Mouse (Mus musculus) hindbrain, embryonic 11.5 days (tissue): Measurements from ENCODE around the gene Cavin1. TPM values are rescaled to one million over a fixed set of nuclear protein-coding genes. Genes with fewer than 3 reads are reported as not detected.

Experiments used
- ATAC-seq: fragments of 200-750 bp; cut with Nextera tagmentation; 2 replicates; pipeline ENCODE4 v1.8.0; 2017; ENCODE audit warnings: mild to moderate bottlenecking, moderate TSS enrichment, moderate library complexity; ENCODE audit not compliant: low FRiP score
- DNase-seq: peaks from one replicate; pipeline ENCODE4 v3.0.0-alpha.2; 2015; ENCODE audit warnings: low spot score
- H3K27ac ChIP-seq: fragments of 300-500 bp; sonication (generic); 2 replicates; pipeline ENCODE4 v1.5.1; 2014; ENCODE audit warnings: mild to moderate bottlenecking, low read depth, low read length
- H3K27me3 ChIP-seq: fragments of 300-500 bp; sonication (generic); 2 replicates; pipeline ENCODE4 v1.6.1; 2014; ENCODE audit warnings: mild to moderate bottlenecking, low read length, moderate library complexity, mixed read lengths; ENCODE audit not compliant: control insufficient read depth, insufficient read depth
- H3K36me3 ChIP-seq: fragments of 300-500 bp; sonication (generic); 2 replicates; pipeline ENCODE4 v1.6.1; 2014; ENCODE audit warnings: mild to moderate bottlenecking, low read length, moderate library complexity, mixed read lengths; ENCODE audit not compliant: control insufficient read depth, insufficient read depth
- H3K4me1 ChIP-seq: fragments of 300-500 bp; sonication (generic); replicated peaks from 2 replicates; pipeline ENCODE4 v1.6.1; 2014; ENCODE audit warnings: low read length, mixed read lengths; ENCODE audit not compliant: control insufficient read depth, insufficient read depth
- H3K4me2 ChIP-seq: fragments of 300-500 bp; sonication (generic); replicated peaks from 2 replicates; pipeline ENCODE4 v1.6.1; 2014; ENCODE audit warnings: mild to moderate bottlenecking, low read depth, low read length
- H3K4me3 ChIP-seq: fragments of 300-500 bp; sonication (generic); 2 replicates; pipeline ENCODE4 v1.5.1; 2014; ENCODE audit warnings: low read depth, low read length
- H3K9ac ChIP-seq: fragments of 300-500 bp; sonication (generic); 2 replicates; pipeline ENCODE4 v1.6.1; 2014; ENCODE audit warnings: low read depth, low read length
- H3K9me3 ChIP-seq: fragments of 300-500 bp; sonication (generic); 2 replicates; pipeline ENCODE4 v1.6.1; 2016; ENCODE audit warnings: low read length; ENCODE audit not compliant: control insufficient read depth
- WGBS: fragments of 180-500 bp; shearing (Covaris S2); extraction: QIAGEN DNeasy Blood & Tissue Kit; methylation state at CpG from one replicate; pipeline ENCODE4 v1.1.7; 2014; 5-methylcytosine and 5-hydroxymethylcytosine counted together
- polyA plus RNA-seq: library from polyadenylated mRNA; unstranded; fragments of >200 nt; fragmentation: Nextera tagmentation; extraction: Ambion mirVana; gene quantifications from 2 replicates; pipeline ENCODE4 v1.2.1, GENCODE M21; 2014

Gene Cavin1
- polyA plus RNA-seq, 1 experiment from 2014 or later = 11.9 TPM

DNA sequence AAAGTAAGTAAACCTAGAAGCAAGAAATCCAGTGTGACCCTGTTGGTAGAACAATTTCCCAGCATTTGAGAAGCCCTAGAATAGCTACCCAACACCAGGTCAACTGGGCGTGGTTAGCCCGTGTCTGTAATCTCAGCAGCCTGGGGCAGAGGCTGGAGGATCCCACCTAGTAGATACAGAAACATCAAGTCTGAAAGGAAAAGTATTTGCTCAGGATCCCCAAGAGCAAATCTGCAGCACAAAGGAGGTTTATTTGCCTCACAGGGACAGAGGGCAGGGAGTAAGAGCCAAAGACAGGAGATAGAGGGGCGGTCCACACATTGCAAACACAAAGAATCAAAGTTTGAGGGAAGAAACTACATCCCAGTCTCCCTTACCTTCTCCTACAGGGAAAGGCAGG is 28.6 kb upstream of the Cavin1 start:
- Histone ChIP-seq H3K9ac (no peak overlapping the region), H3K4me1 (no peaks in the 10 kb centered on the region), H3K36me3 (no peaks in the 10 kb centered on the region), H3K9me3 (no peaks in the 10 kb centered on the region), H3K27me3 (no peaks in the 10 kb centered on the region), H3K27ac (no peak overlapping the region), H3K4me2 (no peak overlapping the region), H3K4me3 (no peak overlapping the region)
- DNase-seq (no peak), ATAC-seq (no peak)
- WGBS = 62% methylated on average over 3 of the region's 3 CpGs

DNA sequence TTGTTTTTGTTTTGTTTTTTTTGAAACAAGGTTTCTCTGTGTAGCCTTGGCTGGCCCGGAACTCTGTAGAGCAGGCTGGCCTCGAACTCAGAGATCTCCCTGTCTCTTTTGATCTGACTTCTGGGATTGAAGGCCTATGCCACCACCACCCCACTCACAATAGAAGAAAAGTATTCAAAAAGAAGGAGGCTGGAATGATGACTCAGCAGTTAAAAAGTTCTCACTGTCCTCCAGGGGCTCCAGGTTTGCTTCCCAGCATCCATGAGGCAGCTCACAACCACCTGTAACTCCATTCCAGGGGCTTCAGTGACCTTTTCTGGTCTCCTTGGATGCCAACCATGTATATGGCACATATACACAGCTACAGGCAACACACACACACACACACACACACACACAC is 28.1 kb upstream of the Cavin1 start:
- no peaks in the 10 kb centered on the region for H3K27me3 ChIP-seq
- H3K27ac ChIP-seq = no peak overlapping the region
- H3K9me3 ChIP-seq = no peaks in the 10 kb centered on the region
- DNase-seq (no peak), ATAC-seq (no peak)
- no peak overlapping the region for H3K9ac ChIP-seq
- no peaks in the 10 kb centered on the region for H3K36me3 ChIP-seq
- H3K4me2 ChIP-seq = no peak overlapping the region
- H3K4me1 ChIP-seq = no peaks in the 10 kb centered on the region
- WGBS = 85% methylated on average over 2 of the region's 2 CpGs
- no peak overlapping the region for H3K4me3 ChIP-seq

DNA sequence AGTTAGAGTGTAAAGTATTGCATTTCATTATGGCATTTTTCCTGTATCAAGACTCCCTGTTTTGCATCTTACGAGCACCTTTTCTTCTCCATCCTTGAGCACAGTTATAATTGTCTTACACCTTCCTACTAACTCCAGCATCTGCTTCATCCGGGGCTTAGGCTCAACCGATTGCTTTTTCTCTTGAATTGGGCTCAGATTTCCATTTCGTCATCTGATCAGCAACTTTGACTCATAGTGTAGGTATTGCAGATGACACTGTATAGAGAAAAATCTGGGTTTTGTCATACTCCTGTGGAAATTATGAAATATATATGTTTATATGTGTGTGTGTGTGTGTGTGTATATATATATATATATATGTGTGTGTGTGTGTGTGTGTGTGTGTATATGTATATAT is 25.8 kb upstream of the Cavin1 start:
- H3K36me3 ChIP-seq = no peaks in the 10 kb centered on the region
- no peak overlapping the region for H3K9ac ChIP-seq
- H3K4me1 ChIP-seq = no peaks in the 10 kb centered on the region
- WGBS = 89% methylated on average over 4 of the region's 4 CpGs
- DNase-seq (no peak), ATAC-seq (no peak)
- H3K9me3 ChIP-seq = no peaks in the 10 kb centered on the region
- no peak overlapping the region for H3K4me3 ChIP-seq
- H3K27ac ChIP-seq = no peak overlapping the region
- no peak overlapping the region for H3K4me2 ChIP-seq
- no peaks in the 10 kb centered on the region for H3K27me3 ChIP-seq

DNA sequence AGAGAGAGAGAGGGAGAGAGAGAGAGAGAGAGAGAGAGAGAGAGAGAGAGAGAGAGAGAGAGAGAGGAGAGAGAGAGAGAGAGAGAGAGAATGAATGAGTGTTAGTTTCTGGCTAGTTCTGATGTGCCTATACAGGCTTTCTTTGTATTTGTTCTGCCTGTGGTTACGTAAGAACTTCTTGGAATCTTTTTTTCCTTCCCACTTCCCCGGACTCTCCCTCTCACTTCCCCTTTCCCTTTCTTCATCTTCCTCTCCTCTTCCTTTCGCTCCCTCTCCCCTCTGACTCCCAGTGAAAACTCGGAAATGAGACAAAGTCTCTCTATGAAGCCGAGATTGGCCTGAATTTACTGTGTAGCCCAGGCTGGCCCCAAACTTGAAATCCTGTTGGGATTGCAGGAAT is 24.0 kb upstream of the Cavin1 start:
- Histone ChIP-seq H3K9ac (no peak overlapping the region), H3K36me3 (no peaks in the 10 kb centered on the region), H3K9me3 (no peaks in the 10 kb centered on the region), H3K4me2 (no peak overlapping the region), H3K4me3 (no peak overlapping the region), H3K27me3 (no peaks in the 10 kb centered on the region), H3K4me1 (no peaks in the 10 kb centered on the region), H3K27ac (no peak overlapping the region)
- no peak for ATAC-seq
- WGBS = 87% methylated on average over 5 of the region's 5 CpGs
- DNase-seq = no peak

DNA sequence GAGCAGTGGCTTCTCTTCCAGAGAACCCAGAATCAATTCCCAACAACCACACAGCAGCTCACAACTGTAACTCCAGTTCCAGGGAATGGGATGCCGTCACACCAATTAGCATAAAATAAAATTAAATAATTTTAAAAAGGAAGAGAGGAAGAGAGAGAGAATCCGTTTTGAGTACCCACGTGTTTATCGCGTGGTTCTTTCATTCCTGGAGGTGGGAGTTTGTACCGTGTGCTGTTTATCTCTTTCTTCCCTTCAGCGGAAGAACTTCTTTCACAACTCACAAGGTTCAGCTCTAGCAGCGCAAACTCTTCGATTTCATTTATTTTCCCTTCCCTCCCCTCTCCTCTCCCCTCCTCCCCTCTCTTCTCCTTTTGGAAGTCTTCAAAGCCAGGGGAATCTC is 23.5 kb upstream of the Cavin1 start:
- H3K27ac ChIP-seq = no peak overlapping the region
- WGBS = 60% methylated on average over 9 of the region's 9 CpGs
- no peak overlapping the region for H3K9ac ChIP-seq
- no peak overlapping the region for H3K4me3 ChIP-seq
- H3K4me2 ChIP-seq = no peak overlapping the region
- no peak for ATAC-seq
- no peaks in the 10 kb centered on the region for H3K9me3 ChIP-seq
- no peaks in the 10 kb centered on the region for H3K4me1 ChIP-seq
- no peak for DNase-seq
- H3K27me3 ChIP-seq = no peaks in the 10 kb centered on the region
- H3K36me3 ChIP-seq = no peaks in the 10 kb centered on the region

DNA sequence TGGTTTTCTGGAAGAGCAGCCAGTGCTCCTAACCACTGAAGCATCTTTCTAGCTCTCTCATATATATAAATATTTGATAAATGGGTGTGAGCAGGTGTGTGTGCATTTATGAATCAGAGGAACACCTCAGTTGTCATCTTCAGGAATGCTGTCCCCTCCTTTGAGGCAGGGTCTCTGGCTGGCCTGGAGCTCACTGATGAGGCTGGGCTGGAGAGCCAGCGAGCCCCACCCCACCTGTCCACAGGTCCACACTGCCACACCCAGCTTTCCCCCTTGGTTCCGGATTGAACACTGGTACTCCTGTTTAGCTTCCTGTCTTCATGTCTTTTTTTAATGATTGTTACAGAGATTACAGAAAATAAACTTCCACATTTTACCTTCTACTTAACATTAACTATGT is 22.8 kb upstream of the Cavin1 start:
- Histone ChIP-seq H3K4me2 (no peak overlapping the region), H3K9me3 (no peaks in the 10 kb centered on the region), H3K4me1 (no peaks in the 10 kb centered on the region), H3K27me3 (no peaks in the 10 kb centered on the region), H3K4me3 (no peak overlapping the region), H3K36me3 (no peaks in the 10 kb centered on the region), H3K9ac (no peak overlapping the region), H3K27ac (no peak overlapping the region)
- WGBS = 95% methylated on average over 2 of the region's 2 CpGs
- ATAC-seq (no peak), DNase-seq (no peak)

DNA sequence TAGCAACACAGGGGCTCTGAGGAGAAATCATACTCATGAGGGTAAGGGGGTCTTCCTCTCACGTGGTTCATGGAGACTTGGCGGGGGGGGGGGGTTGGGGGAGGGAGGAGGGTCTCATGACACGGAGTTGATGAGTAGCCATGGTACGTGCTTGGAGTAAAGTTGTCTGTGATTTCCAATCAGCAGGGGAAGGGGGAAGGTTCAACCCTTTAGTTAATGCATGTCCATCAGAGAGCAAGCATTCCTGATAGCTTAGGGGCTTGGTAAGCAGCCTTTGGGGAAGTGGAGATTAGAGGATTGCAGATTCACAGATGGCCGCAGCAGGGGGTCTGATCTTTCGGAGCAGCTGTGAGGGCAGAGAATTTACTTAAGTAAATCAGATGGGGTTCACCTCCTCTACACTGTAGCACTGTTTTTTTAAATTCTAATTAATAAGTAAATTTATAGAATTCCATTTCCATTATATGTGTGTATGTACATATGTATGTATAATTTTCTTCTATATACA is 20.4 kb upstream of the Cavin1 start:
- no peak overlapping the region for H3K4me2 ChIP-seq
- WGBS = 24% methylated on average over 6 of the region's 6 CpGs
- DNase-seq (peak; percentile 27), ATAC-seq (no peak)
- H3K9me3 ChIP-seq = no peaks in the 10 kb centered on the region
- no peak overlapping the region for H3K9ac ChIP-seq
- H3K27me3 ChIP-seq = no peaks in the 10 kb centered on the region
- H3K4me1 ChIP-seq = no peaks in the 10 kb centered on the region
- H3K27ac ChIP-seq = no peak overlapping the region
- no peaks in the 10 kb centered on the region for H3K36me3 ChIP-seq
- no peak overlapping the region for H3K4me3 ChIP-seq

DNA sequence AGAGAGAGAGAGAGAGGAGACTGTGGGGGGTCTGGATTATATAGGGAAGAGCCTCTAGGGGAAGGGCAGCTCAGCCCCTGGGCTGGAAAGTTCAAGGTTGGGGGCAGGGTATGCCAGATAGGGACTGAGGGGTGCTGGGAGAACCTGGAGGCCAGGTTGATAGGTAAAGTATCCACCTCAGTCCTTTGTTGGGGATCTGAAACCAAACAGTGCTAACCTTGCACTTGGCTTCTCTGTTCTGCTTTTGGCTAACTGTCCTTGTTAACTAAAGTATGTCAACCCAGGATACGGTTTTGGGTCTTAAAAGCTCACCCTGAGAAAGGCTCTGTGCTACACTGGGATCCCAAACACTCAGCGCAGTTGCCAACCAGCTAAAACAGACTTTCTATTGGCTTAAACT is 19.0 kb upstream of the Cavin1 start:
- ATAC-seq = no peak
- Histone ChIP-seq H3K36me3 (no peaks in the 10 kb centered on the region), H3K9me3 (no peaks in the 10 kb centered on the region), H3K27ac (no peak overlapping the region), H3K4me1 (no peaks in the 10 kb centered on the region), H3K4me2 (no peak overlapping the region), H3K4me3 (no peak overlapping the region), H3K9ac (no peak overlapping the region), H3K27me3 (no peaks in the 10 kb centered on the region)
- no peak for DNase-seq
- WGBS = 61% methylated on average over 2 of the region's 2 CpGs

DNA sequence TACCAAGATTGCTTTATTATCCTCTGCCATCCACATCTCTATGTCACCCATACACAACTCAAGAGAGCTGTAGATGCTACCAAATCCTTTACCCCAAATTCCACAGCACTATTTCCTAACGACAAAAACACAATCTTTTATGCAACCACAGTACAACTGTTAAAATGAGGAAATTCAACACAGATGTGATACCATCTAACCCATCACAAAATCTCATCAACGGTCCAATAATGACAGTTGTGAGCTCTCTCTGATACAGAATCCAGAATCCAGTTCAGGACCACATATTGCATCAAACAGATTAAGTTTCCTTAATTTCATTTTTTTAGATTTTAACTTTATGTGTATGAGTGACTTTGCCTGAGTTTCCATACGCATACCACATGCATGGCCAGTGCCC is 18.0 kb upstream of the Cavin1 start:
- H3K27ac ChIP-seq = no peak overlapping the region
- 86% methylated on average over 3 of the region's 3 CpGs for WGBS

More for the DNA sequence above, 18.0 kb upstream of the Cavin1 start:
- no peaks in the 10 kb centered on the region for H3K9me3 ChIP-seq
- ATAC-seq (no peak), DNase-seq (no peak)
- H3K9ac ChIP-seq = no peak overlapping the region
- H3K4me1 ChIP-seq = no peaks in the 10 kb centered on the region
- no peaks in the 10 kb centered on the region for H3K36me3 ChIP-seq
- H3K4me3 ChIP-seq = no peak overlapping the region
- H3K4me2 ChIP-seq = no peak overlapping the region
- H3K27me3 ChIP-seq = no peaks in the 10 kb centered on the region
